In genomic region chr1:184998631-184999030, GRCm38 (mm10) we compare ENCODE assay signal across 9 mouse cellular contexts. TPM values are rescaled to one million over a fixed set of nuclear protein-coding genes. Genes with fewer than 3 reads are reported as not detected.
A peak's percentile ranks its signal among the peaks of the same experiment; 100 is the strongest.
DNase-seq lines count a peak whose midpoint lies in the region; ATAC-seq and TF ChIP-seq lines count a peak whose summit lies in the region.
"Had no signal": no experiment of that assay in that cellular context is flagged by ENCODE, and none has a peak within 500 bp of the region (broad histone marks: within the 10 kb centered on the region; RNA-seq: fewer than 3 reads in every experiment).

No protein-coding gene starts in this region.

- H3K9ac ChIP-seq in neural tube, embryonic 15.5 days (replicated peaks), result peak overlapping the region; percentile 94

- peak overlapping the region; percentile 68 for H3K4me2 ChIP-seq in neural tube, embryonic 15.5 days

- no peaks in the 10 kb centered on the region for H3K27me3 ChIP-seq in limb, embryonic 10.5 days (ENCODE audit: low read depth, poor library complexity, severe bottlenecking)
- H3K27me3 ChIP-seq in neural tube, embryonic 15.5 days (replicated peaks), result no peaks in the 10 kb centered on the region

- peak overlapping the region; percentile 82 for H3K4me3 ChIP-seq in layer of hippocampus, adult 2 months
- peak overlapping the region; percentile 82 for H3K4me3 ChIP-seq in embryonic fibroblast, embryonic 13.5 days (ENCODE audit: insufficient read depth, low read length)
- H3K4me3 ChIP-seq in limb, embryonic 10.5 days, result peak overlapping the region; percentile 87
- H3K4me3 ChIP-seq in neural tube, embryonic 15.5 days (replicated peaks), result peak overlapping the region; percentile 85
- H3K4me3 ChIP-seq in lung, adult 2 months (replicated peaks; ENCODE audit: extremely low read depth, low read depth, low read length), result no peak overlapping the region

- H3K4me1 ChIP-seq in embryonic fibroblast, embryonic 13.5 days (ENCODE audit: control insufficient read depth, insufficient read depth, low read length), result no peaks in the 10 kb centered on the region; the same call in 1 of the 2 replicates
- peaks cover 27% of the 10 kb centered on the region for H3K4me1 ChIP-seq in limb, embryonic 10.5 days
- peaks cover 31% of the 10 kb centered on the region for H3K4me1 ChIP-seq in neural tube, embryonic 15.5 days
- H3K4me1 ChIP-seq in lung, adult 2 months (ENCODE audit: control insufficient read depth, insufficient read depth, low read length), result no peaks in the 10 kb centered on the region

- no peak; the same call in 1 of the 2 replicates for ATAC-seq in neural tube, embryonic 15.5 days (ENCODE audit: low FRiP score)

- H3K27ac ChIP-seq in layer of hippocampus, adult 2 months, result peak overlapping the region; percentile 93
- H3K27ac ChIP-seq in embryonic fibroblast, embryonic 13.5 days (ENCODE audit: insufficient read depth, low read length), result no peak overlapping the region
- H3K27ac ChIP-seq in limb, embryonic 10.5 days, result peak overlapping the region; percentile 95
- H3K27ac ChIP-seq in neural tube, embryonic 15.5 days (replicated peaks), result peak overlapping the region; percentile 94

- no peak for TF ChIP-seq CTCF in layer of hippocampus, adult 2 months (conservative IDR thresholded peaks at IDR 0.05)
- no peak for TF ChIP-seq CTCF in embryonic fibroblast, embryonic 13.5 days (IDR thresholded peaks at IDR 0.05; ENCODE audit: borderline replicate concordance, insufficient read depth, low read length)
- no peak for TF ChIP-seq CTCF in lung, adult 2 months (IDR thresholded peaks at IDR 0.05; ENCODE audit: insufficient read depth, low read length)

- H3K9me3 ChIP-seq in limb, embryonic 10.5 days (replicated peaks), result no peaks in the 10 kb centered on the region
- H3K9me3 ChIP-seq in neural tube, embryonic 15.5 days (replicated peaks), result no peaks in the 10 kb centered on the region

- no peak for DNase-seq in layer of hippocampus, adult 2 months (ENCODE audit: low spot score in 2 of 2)
- no peak for DNase-seq in layer of hippocampus, postnatal 14 days (ENCODE audit: low spot score in 2 of 2)
- no peak for DNase-seq in limb, embryonic 10.5 days (ENCODE audit: low spot score)
- no peak for DNase-seq in urinary bladder, adult 2 months (ENCODE audit: low spot score)
- no peak for DNase-seq in layer of hippocampus, adult 18-20 months (ENCODE audit: low spot score in 2 of 2)
- no peak for DNase-seq in lung, adult 2 months
- DNase-seq: layer of hippocampus, adult 9-11 months had no signal

- H3K36me3 ChIP-seq in limb, embryonic 10.5 days, result no peaks in the 10 kb centered on the region
- no peaks in the 10 kb centered on the region for H3K36me3 ChIP-seq in neural tube, embryonic 15.5 days

- no peak for TF ChIP-seq POLR2A in embryonic fibroblast, embryonic 13.5 days (IDR thresholded peaks at IDR 0.05; ENCODE audit: low read depth, low read length)
- TF ChIP-seq POLR2A in lung, adult 2 months (IDR thresholded peaks at IDR 0.05; ENCODE audit: borderline replicate concordance, extremely low read depth, low read depth, low read length), result no peak

- 18% methylated on average over 2 of the region's 2 CpGs for WGBS in limb, embryonic 10.5 days
- WGBS in neural tube, embryonic 15.5 days, result 8% methylated on average over 2 of the region's 2 CpGs
- WGBS in lung, adult 2 months, result 19% methylated on average over 2 of the region's 2 CpGs

RNA-seq across cellular contexts. Expression of gene Mark1, which starts 0.7 kb away (rescaled TPM):
- 10 to 100 TPM; 49.4 to 51.6 TPM for total RNA-seq in layer of hippocampus, adult 2 months (2021)
- total RNA-seq in layer of hippocampus, postnatal 14 days (2021), result 10 to 100 TPM; 54.1 to 59.4 TPM
- 16.4 and 21.2 TPM in 2 replicates for polyA plus RNA-seq in embryonic fibroblast, embryonic 13.5 days (2011; ENCODE audit: insufficient read length, low read depth, missing spikeins)
- 2.2 and 2.4 TPM in 2 replicates for polyA plus RNA-seq in limb, embryonic 10.5 days (2016; fragmentation: Nextera tagmentation; extraction: Ambion mirVana)
- 11.0 and 13.5 TPM in 2 replicates for polyA plus RNA-seq in neural tube, embryonic 15.5 days (2015; fragmentation: Nextera tagmentation; extraction: Ambion mirVana)
- polyA plus RNA-seq in urinary bladder, adult 2 months (2012; rRNA removed), result 5.0 and 7.7 TPM in 2 replicates
- 10 to 100 TPM; 45.1 to 46.6 TPM for total RNA-seq in layer of hippocampus, adult 18-20 months (2021)
- 2.7 and 3.7 TPM in 2 replicates for polyA plus RNA-seq in lung, adult 2 months (2012; rRNA removed)
